Mouse (Mus musculus) myocyte (in vitro differentiated cells): ENCODE results near the gene Abt1. TPM values are rescaled to one million over a fixed set of nuclear protein-coding genes. Genes with fewer than 3 reads are reported as not detected.

Source experiments
- H3K27me3 ChIP-seq: one replicate; pipeline ENCODE4 v1.6.1; 2011; ENCODE audit not compliant: control insufficient read depth, insufficient read depth, insufficient read length
- H3K36me3 ChIP-seq: one replicate; pipeline ENCODE4 v1.6.1; 2011; ENCODE audit not compliant: control insufficient read depth, insufficient read depth
- H3K4me2 ChIP-seq: one replicate; pipeline ENCODE4 v1.6.1; 2011; ENCODE audit warnings: low read depth, control low read depth
- H3K4me3 ChIP-seq: one replicate; pipeline ENCODE4 v1.5.1; 2011; ENCODE audit warnings: mild to moderate bottlenecking, control low read depth, moderate library complexity
- H3K79me2 ChIP-seq: one replicate; pipeline ENCODE4 v1.6.1; 2011; ENCODE audit not compliant: control insufficient read depth, insufficient read depth
- H3ac ChIP-seq: one replicate; pipeline ENCODE4 v1.6.1; 2011; ENCODE audit not compliant: control insufficient read depth, insufficient read length
- CEBPB ChIP-seq: IDR thresholded peaks from 2 replicates; pipeline ENCODE4 v1.6.1; 2011; ENCODE audit warnings: mild to moderate bottlenecking, moderate library complexity; ENCODE audit not compliant: poor library complexity, insufficient read depth, severe bottlenecking
- E2F4 ChIP-seq: IDR thresholded peaks from one replicate; pipeline ENCODE4 v1.6.1; 2011; ENCODE audit warnings: mild to moderate bottlenecking, control low read depth, moderate library complexity; ENCODE audit not compliant: insufficient read depth
- MAX ChIP-seq: IDR thresholded peaks from one replicate; pipeline ENCODE4 v1.6.1; 2011; ENCODE audit warnings: low read depth, mild to moderate bottlenecking, control low read depth
- MYOD1 ChIP-seq, 3 experiments: IDR thresholded peaks; one replicate each; pipeline ENCODE4 v1.6.1; 2011; ENCODE audit warnings: control low read depth in 2 of 3, low read depth in 2 of 3, mild to moderate bottlenecking in 2 of 3, moderate library complexity in 1 of 3; ENCODE audit not compliant: insufficient read length in 2 of 3, control insufficient read depth in 1 of 3
- MYOG ChIP-seq, 3 experiments: IDR thresholded peaks; one replicate each; pipeline ENCODE4 v1.6.1; 2011; ENCODE audit warnings: control low read depth in 2 of 3, low read depth in 2 of 3, mild to moderate bottlenecking in 2 of 3; ENCODE audit not compliant: insufficient read length in 2 of 3, control insufficient read depth in 1 of 3, insufficient read depth in 1 of 3
- POLR2A ChIP-seq: IDR thresholded peaks from one replicate; pipeline ENCODE4 v1.6.1; 2011; ENCODE audit warnings: low read depth, mild to moderate bottlenecking, control low read depth, moderate library complexity; ENCODE audit not compliant: insufficient read length
- POLR2AphosphoS2 ChIP-seq: IDR thresholded peaks from one replicate; pipeline ENCODE4 v1.6.1; 2011; ENCODE audit warnings: low read depth, control low read depth; ENCODE audit not compliant: insufficient read length
- REST ChIP-seq: IDR thresholded peaks from one replicate; pipeline ENCODE4 v1.6.1; 2011; ENCODE audit warnings: mild to moderate bottlenecking, control low read depth, moderate library complexity; ENCODE audit not compliant: insufficient read depth, insufficient read length
- SRF ChIP-seq: IDR thresholded peaks from one replicate; pipeline ENCODE4 v1.6.1; 2011; ENCODE audit warnings: low read depth; ENCODE audit not compliant: control insufficient read depth, insufficient read length
- TCF12 ChIP-seq: IDR thresholded peaks from one replicate; pipeline ENCODE4 v1.6.1; 2011; ENCODE audit warnings: mild to moderate bottlenecking, control low read depth; ENCODE audit not compliant: poor library complexity, insufficient read depth, severe bottlenecking
- TCF3 ChIP-seq: IDR thresholded peaks from one replicate; pipeline ENCODE4 v1.6.1; 2011; ENCODE audit warnings: low read depth, control low read depth; ENCODE audit not compliant: insufficient read length
- USF1 ChIP-seq: IDR thresholded peaks from one replicate; pipeline ENCODE4 v1.6.1; 2011; ENCODE audit warnings: low read depth, mild to moderate bottlenecking, control low read depth, moderate library complexity
- polyA plus RNA-seq: library from polyadenylated mRNA; unstranded; fragments of >200 nt; fragmentation: generic; extraction: Trizol; gene quantifications from one replicate; pipeline ENCODE4 v1.2.1, GENCODE M21; 2012; ENCODE audit warnings: missing spikeins

Gene Abt1
- polyA plus RNA-seq, 1 experiment, result 7.4 TPM

- TF ChIP-seq USF1 (no peak), E2F4 (no peak), TCF3 (no peak), MAX (no peak), MYOD1 (IDR thresholded peaks at IDR 0.05; ENCODE audit: control insufficient read depth in 1 of 3, insufficient read length in 2 of 3, low read depth in 2 of 3) (no peak), MYOG (IDR thresholded peaks at IDR 0.05; ENCODE audit: control insufficient read depth in 1 of 3, insufficient read depth in 1 of 3, insufficient read length in 2 of 3, low read depth in 2 of 3) (no peak), POLR2AphosphoS2 (no peak), TCF12 (no peak), POLR2A (no peak), REST (no peak), CEBPB (no peak), SRF (no peak)
Measured at GRCm38 (mm10) chr13:23433206-23433605, 9.5 kb upstream of the Abt1 start.

GRCm38 (mm10) chr13:23432562-23433201 lies 9.0 kb upstream of the Abt1 start:
- H3K27me3 ChIP-seq, result no peaks in the 10 kb centered on the region
- H3K4me3 ChIP-seq, result peak overlapping the region; percentile 44
- peak overlapping the region; percentile 95 for H3K4me2 ChIP-seq
- H3ac ChIP-seq, result no peak overlapping the region
- TF ChIP-seq CEBPB, result peak; percentile 49; the same call in 1 of the 2 replicates
- TF ChIP-seq USF1, result peak; percentile 57
- peak; percentile 55 for TF ChIP-seq MAX
- no peak for TF ChIP-seq TCF12
- TF ChIP-seq REST, result no peak
- peak; percentile 13 to 64 (median 40) for TF ChIP-seq MYOG (IDR thresholded peaks at IDR 0.05; ENCODE audit: control insufficient read depth in 1 of 3, insufficient read depth in 1 of 3, insufficient read length in 2 of 3, low read depth in 2 of 3)
- peak; percentile 50 for TF ChIP-seq POLR2A
- TF ChIP-seq MYOD1 (IDR thresholded peaks at IDR 0.05; ENCODE audit: control insufficient read depth in 1 of 3, insufficient read length in 2 of 3, low read depth in 2 of 3), result peak; percentile 51 to 77 (median 65)
- H3K36me3 ChIP-seq, result no peaks in the 10 kb centered on the region
- no peaks in the 10 kb centered on the region for H3K79me2 ChIP-seq

More at GRCm38 (mm10) chr13:23433206-23433605, 9.5 kb upstream of the Abt1 start:
- H3K4me2 ChIP-seq, result peak overlapping the region; percentile 79
- H3ac ChIP-seq, result no peak overlapping the region
- no peaks in the 10 kb centered on the region for H3K79me2 ChIP-seq
- no peaks in the 10 kb centered on the region for H3K36me3 ChIP-seq
- H3K27me3 ChIP-seq, result no peaks in the 10 kb centered on the region
- H3K4me3 ChIP-seq, result peak overlapping the region; percentile 44

- Histone ChIP-seq H3K79me2 (no peaks in the 10 kb centered on the region), H3K4me2 (peak overlapping the region; percentile 95), H3K4me3 (peak overlapping the region; percentile 44), H3K36me3 (no peaks in the 10 kb centered on the region), H3ac (no peak overlapping the region), H3K27me3 (no peaks in the 10 kb centered on the region)
- TF ChIP-seq CEBPB (0 out of 2 replicates have a peak, but pooled peaks have one; percentile 5), E2F4 (peak; percentile 14), TCF12 (no peak)
Measured at GRCm38 (mm10) chr13:23431351-23431771, 7.7 kb upstream of the Abt1 start.

DNA sequence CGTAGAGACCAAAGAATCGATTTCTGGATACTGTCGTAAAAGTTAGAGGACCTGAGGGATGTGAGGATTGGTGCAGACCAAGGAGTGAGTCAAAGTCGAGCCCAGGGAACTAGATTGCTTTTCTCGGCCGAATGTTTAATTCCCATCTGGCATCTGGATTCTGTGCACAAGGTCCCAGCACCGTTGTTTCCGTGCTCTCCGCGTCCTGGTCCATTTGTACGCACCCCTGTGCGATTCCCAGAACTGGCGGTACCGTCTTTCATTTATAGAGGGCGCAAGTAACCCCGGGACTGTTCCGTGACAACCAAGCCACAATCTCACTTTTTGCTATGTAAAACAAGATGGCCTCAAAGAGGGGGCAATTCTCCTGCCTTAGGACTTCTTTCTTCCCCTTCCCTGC lies 7.1 kb upstream of the Abt1 start:
- TF ChIP-seq MYOG (IDR thresholded peaks at IDR 0.05; ENCODE audit: control insufficient read depth in 1 of 3, insufficient read depth in 1 of 3, insufficient read length in 2 of 3, low read depth in 2 of 3) (no peak), POLR2A (peak; percentile 43)
- H3K4me3 ChIP-seq, result peak overlapping the region; percentile 44
- no peak overlapping the region for H3ac ChIP-seq
- H3K79me2 ChIP-seq, result no peaks in the 10 kb centered on the region
- H3K27me3 ChIP-seq, result no peaks in the 10 kb centered on the region
- H3K4me2 ChIP-seq, result peak overlapping the region; percentile 77
- H3K36me3 ChIP-seq, result no peaks in the 10 kb centered on the region

DNA sequence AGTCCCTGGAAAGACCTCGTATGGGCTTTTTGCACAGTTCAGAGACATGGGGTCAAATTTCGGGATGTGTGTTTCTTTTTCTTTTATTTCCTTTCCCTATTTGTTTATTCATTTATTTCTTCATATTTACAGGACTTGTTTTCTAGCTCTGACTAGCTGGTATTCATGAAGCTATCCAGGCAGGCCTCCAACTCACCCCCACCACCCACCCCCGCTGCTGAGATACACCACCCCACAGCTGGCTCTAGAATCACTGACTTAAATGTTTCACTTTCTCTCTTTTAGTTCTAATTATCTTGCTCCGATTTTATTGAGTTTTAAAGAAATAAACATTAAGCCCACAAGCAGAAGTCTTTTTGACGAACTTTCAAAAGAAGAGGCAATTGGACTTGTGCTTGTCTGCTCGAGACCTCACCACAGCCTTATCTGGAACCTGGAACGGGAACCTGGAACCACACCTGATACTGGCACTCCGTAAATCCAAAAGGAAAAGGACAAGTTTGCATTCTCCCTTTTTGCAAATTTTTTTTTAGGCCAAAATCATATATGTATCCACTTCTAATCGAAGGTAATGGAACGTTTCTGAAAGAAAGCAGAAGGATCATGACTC lies 6.2 kb upstream of the Abt1 start:
- no peaks in the 10 kb centered on the region for H3K27me3 ChIP-seq
- H3K79me2 ChIP-seq, result no peaks in the 10 kb centered on the region
- TF ChIP-seq SRF (no peak), POLR2AphosphoS2 (no peak), REST (no peak), E2F4 (no peak), TCF3 (no peak), MAX (no peak), CEBPB (no peak), MYOD1 (IDR thresholded peaks at IDR 0.05; ENCODE audit: control insufficient read depth in 1 of 3, insufficient read length in 2 of 3, low read depth in 2 of 3) (no peak), TCF12 (no peak), MYOG (IDR thresholded peaks at IDR 0.05; ENCODE audit: control insufficient read depth in 1 of 3, insufficient read depth in 1 of 3, insufficient read length in 2 of 3, low read depth in 2 of 3) (no peak), USF1 (no peak), POLR2A (no peak)
- H3K4me3 ChIP-seq, result peak overlapping the region; percentile 44
- no peak overlapping the region for H3ac ChIP-seq
- H3K36me3 ChIP-seq, result no peaks in the 10 kb centered on the region
- peak overlapping the region; percentile 77 for H3K4me2 ChIP-seq
